Mouse (Mus musculus) thymus, postnatal 4 days (tissue): ENCODE results near the gene Tmem115.

Experiments used
- DNase-seq: peaks from one replicate; pipeline ENCODE4 v3.0.0; 2021

Gene Tmem115

DNA sequence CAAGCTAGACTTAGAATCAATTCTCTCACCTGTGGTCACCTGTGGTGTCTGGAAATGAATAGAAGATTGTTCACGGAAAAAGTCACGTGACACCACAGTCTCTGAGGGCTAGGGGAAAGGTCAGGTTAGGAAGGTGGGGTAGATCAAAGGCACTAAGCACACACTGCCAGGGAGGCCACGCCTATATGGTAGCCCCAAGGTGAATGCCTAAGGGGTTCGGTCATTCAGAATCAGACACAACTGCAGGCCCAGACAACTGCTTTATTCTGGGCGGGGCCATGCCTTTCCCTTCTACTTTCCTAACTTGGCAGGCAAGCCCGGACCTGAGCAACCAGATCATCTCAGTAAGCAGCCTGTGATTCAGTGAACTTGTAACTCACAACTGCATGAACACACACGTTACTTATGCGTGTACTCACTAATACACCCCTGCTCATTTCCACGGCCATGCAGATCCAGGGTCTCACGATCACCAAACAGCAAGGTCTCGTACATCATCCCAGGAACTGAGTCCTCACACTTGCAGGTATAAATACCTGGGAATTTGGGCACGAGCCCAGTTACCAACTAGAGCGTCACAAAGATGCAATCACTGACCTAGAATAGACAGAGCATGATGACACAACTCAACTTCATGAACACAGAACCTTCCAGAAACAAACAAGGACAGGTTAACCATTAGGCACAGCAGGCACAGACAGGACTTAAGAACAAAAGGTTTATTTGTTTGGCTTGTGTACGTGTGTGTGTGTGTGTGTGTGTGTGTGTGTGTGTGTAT, 42.0 kb downstream of the Tmem115 start:
- DNase-seq: no peak

DNA sequence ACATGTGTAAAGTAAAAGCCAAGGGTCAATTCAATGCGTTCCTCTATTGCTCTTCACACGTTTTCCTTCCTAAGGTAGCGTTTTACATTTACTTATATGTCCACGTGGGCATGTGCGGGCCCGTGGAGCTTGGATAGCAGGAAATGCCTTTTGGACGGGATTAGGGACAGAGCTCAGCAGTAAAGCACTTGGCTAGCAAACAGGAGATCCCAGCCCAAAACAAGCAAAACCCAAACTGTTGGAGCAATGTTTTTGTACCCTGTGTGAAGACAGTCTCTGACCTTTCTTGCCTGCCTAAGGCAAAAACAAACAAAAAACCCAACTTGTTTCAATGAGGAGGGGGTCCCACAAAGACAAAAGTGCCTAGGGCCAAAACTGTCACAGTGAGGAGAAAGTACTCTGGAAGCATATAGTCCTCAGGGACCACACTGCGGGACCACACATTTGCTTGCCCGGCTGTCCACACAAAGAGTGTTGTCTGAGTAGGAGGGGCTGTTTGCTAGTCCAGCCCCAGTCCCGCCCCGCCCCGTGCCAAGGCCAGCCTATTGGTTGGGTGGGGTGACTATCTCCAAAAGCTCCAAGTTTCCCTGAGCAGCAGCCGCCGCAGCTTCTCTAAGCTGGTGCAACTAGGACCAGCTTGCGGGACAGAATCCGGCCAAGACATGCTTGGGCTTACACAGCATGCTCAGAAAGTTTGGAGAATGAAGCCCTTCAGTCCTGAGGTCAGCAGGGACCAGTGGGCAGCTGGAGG, 42.8 kb downstream of the Tmem115 start, which contains the start of gene Hyal1:
Hyal1 (plus strand) TSS at position 571 of the 751 bp plus-strand sequence.
- no peak for DNase-seq

DNA sequence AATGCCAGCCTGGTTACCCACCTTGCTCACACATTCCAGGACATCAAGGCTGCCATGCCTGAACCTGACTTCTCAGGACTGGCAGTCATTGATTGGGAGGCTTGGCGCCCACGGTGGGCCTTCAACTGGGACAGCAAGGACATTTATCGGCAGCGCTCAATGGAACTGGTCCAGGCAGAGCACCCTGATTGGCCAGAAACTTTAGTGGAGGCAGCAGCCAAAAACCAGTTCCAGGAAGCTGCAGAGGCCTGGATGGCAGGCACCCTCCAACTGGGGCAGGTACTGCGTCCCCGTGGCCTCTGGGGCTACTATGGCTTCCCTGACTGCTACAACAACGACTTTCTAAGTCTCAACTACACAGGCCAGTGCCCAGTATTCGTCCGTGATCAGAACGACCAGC, 44.1 kb downstream of the Tmem115 start:
- DNase-seq: no peak

DNA sequence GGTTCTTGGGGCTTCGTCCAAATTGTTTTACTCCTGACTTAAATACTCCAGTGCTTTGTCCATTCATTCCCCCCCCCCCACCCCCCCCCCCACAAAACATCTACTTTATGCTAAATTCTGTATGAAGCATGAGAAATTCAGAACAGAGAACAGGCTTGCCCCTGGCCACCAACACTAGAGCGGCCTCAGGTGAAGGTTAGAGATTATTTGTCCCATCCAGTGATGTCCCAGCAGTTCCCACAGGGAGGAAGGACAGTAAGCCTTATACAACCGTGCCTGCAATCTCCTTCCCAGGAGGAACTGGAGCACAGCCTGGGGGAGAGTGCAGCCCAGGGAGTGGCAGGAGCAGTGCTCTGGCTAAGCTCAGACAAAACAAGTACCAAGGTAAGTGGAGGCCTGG, 44.8 kb downstream of the Tmem115 start, which contains the start of gene Naa80:
Naa80 (plus strand) TSS at position 301 of the 400 bp plus-strand sequence.
- DNase-seq: no peak

DNA sequence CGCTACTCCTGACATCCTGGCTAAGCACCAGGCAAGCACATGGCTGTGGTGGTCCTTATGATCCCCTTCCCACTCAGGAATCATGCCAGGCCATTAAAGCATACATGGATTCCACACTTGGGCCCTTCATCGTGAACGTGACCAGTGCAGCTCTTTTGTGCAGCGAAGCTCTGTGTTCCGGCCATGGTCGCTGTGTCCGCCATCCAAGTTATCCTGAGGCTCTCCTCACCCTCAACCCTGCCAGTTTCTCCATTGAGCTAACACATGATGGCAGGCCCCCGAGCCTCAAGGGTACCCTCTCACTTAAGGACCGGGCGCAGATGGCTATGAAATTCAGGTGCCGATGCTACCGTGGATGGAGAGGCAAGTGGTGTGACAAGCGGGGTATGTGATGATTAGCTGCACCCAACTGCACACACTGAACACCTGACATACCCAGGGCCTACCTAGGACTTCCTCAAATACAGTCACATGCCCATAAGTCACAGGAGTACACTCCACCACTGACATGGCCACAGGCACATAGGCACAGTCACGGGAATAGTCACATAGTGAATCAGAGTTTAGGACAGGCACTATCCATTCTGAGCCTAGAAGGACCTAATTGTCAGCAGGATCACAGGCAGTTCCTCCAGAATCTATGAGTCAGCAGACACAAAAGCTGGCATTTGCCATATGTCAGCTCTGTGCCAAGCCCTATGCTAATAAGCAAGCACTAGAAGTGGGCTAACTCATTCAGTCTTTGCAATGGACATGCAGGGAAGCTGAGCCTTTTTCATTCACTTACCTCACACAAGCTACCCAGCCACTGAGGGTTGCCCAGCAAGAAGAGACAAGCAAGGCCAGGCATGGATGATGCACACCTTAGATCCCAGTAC, 45.5 kb downstream of the Tmem115 start:
- no peak for DNase-seq

DNA sequence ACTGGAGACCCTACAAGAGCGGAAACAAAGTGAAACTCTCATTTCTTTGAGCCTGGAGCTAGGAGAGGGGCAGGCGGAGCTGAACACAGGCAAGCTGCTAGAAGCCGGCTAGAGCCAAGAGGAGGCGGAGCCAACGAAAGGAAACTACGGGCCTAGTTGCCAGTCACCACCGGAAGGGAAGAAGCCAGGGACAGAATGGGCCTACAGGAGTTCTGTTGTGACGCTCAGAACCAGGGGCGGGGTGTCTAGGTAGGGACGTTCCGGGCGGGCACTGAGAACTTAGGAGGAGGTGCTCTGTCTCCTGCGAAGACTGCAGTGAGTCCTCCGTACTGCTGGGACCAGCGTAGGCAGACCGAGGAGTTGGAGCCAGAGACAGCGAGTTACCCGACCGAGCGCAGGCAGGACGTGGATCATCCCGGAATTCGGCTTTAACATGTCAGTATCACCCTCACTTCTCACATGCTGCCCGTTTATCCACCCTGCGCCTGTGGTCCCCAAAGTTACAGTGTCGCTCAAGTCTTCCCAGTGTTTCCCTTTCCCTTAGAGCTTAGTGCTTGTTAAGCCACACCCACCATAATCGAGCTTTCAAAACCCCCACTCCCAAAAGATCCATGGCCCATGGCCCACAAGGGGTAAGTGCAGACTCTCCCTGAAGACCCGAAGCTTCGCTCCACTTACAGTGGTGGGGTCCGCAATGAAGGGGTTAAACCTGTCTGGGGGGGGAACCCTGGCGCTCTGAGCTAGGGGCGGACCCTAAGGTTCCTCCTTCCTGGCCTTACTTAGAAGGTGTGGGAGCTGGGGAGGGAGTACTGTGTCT, 47.0 kb downstream of the Tmem115 start, which contains the start of gene Hyal3:
Hyal3 (plus strand) TSS at position 318 of the 817 bp plus-strand sequence.
- peak; percentile 85 for DNase-seq

DNA sequence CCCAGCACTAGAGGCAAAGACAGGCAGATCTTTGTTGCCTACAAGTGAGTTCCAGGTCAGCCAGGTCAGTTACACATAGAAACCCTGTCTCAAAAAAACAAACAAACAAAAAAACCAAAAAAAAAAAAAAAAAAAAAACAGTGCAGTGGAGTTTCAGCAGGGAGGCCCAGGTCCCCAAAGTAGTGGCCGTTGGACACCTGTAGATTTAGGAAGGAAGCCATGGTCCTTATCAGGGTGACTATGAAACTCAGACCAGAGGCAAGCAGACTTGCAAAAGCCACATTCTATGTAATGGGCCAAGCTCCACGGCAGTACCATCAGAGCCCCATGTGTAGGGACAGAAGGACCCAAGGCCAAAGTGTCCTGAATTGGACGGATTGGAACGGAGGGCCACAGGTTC, 47.8 kb downstream of the Tmem115 start:
- DNase-seq: no peak

DNA sequence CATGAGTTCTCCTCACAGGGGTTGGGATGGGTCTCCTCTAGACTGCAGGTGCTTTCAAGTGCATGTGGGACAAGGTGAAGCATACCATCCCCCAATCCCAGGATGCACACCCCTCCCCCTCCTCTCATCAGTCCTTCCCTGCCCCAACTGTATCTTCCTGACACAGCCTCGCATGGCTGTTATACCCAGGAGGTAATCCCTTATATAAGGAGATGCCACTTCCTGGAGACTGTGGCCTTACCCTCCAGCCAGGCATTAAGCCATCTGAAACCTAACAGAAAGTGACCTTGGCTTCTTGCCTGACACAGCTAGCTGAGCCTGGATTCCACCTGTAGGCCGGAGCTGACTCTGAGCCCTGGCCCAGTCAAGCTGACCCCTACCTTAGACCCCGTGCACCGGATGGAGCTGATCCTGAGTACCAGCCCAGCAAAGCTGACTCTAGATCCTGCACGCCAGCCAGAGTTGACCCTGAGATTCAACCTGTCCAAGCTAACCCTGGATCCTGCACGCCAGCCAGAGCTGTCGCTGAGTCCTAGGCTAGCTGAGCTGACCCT, 48.8 kb downstream of the Tmem115 start:
- no peak for DNase-seq

DNA sequence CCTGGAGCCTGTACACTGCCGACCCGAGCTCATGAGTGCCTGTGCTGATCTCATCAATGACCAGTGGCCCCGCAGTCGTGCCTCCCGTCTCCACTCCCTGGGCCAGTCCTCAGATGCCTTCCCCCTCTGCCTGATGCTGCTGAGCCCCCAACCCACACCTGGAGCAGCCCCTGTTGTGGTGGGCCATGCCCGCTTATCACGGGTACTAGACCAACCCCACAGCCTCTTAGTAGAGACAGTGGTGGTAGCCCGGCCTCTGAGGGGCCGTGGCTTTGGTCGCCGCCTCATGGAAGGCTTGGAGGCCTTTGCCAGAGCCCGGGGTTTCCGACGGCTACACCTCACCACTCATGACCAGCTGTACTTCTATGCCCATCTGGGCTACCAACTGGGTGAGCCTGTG, 49.4 kb downstream of the Tmem115 start:
- DNase-seq: no peak

DNA sequence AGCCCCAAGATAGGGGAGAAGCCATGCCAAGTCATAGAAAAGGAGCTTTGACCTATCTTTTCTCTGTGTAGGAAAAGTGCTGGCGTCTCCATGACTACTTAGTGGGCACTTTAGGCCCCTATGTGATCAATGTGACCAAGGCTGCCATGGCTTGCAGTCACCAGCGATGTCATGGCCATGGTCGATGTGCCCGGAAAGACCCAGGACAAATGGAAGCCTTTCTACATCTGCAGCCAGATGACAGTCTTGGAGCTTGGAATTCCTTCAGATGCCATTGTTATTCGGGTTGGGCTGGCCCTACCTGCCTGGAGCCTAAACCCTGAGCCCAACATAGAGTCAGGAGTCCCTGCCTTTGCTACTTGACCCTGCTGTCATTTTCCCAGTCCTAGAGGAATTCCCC, 52.8 kb downstream of the Tmem115 start:
- no peak for DNase-seq

DNA sequence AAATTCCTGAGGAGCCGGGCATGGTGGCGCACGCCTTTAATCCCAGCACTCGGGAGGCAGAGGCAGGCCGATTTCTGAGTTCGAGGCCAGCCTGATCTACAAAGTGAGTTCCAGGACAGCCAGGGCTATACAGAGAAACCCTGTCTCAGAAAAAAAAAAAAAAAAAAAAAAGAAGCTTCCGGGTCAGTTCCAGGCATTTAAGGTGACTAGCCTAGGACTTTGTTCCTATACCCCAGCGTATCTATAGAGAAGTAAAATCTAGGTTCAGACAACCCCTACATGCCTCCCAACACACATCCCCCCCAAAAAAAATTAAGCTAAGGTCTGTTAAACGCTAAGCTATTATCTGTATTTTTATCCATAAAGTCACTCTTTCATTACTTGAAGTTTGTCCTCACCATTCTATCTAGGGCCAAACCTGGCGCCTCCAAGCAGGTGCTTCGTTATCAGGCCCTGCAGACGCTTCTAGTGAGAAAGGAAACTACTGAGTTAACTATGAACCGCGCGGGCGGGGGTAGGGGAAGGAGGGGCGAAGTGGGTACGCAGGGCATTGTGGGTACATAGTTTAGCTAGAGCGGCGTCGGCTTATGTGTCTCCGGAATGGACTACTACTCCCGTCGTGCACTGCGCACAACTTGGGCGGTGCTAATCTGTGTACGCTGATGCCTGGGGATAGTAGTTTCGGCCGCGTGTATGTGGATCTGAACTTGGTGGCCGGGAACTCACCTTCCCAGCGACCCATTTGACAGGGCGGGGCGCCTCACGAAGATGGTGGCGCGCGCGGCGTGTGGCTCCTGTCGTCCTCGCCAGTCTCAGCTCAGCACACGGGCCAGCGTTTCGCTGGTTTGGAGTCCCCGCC, 53.5 kb downstream of the Tmem115 start, which contains the start of gene Ifrd2:
Ifrd2 (plus strand) TSS at position 669 of the 859 bp plus-strand sequence.
- peak; percentile 97 for DNase-seq

DNA sequence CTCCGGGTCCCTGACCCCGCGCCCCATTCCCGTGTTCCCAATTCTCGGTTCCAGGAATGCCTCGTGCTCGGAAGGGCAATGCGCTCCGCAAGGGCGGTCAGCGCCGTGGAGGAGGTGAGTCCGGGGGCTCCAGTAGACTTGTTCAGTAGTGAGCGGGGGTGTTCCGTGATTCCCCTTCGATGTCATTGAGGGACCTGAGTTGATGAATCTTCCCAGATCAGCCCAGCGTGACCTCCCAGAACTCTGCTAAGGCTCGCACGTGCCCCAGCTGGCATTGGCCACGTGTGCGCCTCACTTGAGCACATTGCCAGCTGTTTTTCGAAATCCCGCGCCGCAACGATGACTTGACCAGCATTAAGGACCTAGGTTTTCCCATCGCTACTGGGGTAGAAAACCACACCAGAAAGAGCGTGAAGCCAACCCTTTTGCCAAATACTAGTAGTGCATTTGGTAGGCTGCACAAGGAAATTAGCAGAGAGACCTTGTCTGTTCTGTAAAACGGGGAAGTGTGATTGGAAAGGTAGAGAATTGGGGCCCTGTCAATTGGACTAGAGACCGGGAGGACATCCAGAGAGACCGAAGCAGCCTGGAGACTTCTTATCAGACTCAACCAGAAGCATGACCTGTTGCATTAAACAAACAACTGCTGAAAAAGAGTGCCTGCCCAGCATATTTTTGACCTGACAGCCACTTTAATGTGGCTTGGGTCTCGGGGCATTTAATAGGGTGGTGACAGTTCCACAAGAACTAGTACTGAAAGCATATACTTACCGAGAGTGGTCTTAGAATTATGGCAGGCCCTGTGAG, 54.3 kb downstream of the Tmem115 start:
- no peak for DNase-seq
